In the genomic region with DNA sequence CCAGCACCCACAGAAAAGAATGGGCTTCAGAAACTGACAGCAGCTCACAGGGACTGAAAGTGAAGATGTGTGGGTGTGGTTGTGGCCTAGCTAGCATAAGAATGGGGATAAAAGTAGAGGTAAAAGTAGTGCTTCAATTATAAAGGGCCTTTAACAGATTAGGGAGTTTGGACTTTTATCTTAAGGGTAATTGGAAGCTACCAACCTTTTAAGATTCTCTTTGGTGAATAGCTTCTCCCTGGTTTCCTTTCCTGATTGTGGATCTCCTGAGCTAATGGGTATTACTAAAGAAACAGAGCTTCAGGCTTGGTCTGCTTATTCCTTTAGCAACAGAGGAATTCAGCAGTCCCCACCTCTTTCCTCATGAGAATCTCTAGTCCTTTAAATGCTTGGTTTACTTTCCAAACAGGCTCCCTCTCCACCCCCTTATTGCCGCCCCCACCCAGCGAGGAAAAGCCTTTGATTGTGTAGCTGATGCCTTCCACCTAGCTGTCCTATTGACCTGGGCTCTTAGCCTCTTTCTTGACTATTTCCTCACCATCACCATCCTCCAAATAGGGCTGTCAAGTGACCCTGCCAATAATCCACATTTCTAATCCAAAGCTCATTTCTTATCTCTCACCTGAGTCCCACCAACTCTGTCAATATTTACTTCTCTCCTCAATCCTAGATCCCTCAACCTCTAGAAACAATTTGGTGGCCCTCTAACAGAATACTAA, we compare ENCODE assay signal across 19 mouse cellular contexts.
DNase-seq lines count a peak whose midpoint lies in the region; TF ChIP-seq lines count a peak whose summit lies in the region.
"Had no signal": no experiment of that assay in that cellular context is flagged by ENCODE, and none has a peak within 500 bp of the region (broad histone marks: within the 10 kb centered on the region; RNA-seq: fewer than 3 reads in every experiment).

No protein-coding gene starts in this region.

- no peaks in the 10 kb centered on the region for H3K27me3 ChIP-seq in heart, embryonic 10.5 days (ENCODE audit: insufficient read depth, poor library complexity, severe bottlenecking)
- H3K27me3 ChIP-seq in ES-Bruce4 (ENCODE audit: control insufficient read depth, insufficient read depth, low read length, poor library complexity, severe bottlenecking), result no peaks in the 10 kb centered on the region; the same call in 1 of the 2 replicates
- H3K27me3 ChIP-seq: embryonic facial prominence, embryonic 12.5 days; forebrain, embryonic 12.5 days; hindbrain, embryonic 15.5 days had no signal

- TF ChIP-seq CTCF in ES-Bruce4 (IDR thresholded peaks at IDR 0.05; ENCODE audit: low read depth, low read length), result no peak

- WGBS in heart, embryonic 10.5 days, result 49% methylated on average over 2 of the region's 2 CpGs

- H3K36me3 ChIP-seq in heart, embryonic 10.5 days, result no peaks in the 10 kb centered on the region
- no peaks in the 10 kb centered on the region for H3K36me3 ChIP-seq in ES-Bruce4 (ENCODE audit: control insufficient read depth, insufficient read depth, low read length, poor library complexity, severe bottlenecking)
- H3K36me3 ChIP-seq: embryonic facial prominence, embryonic 12.5 days; forebrain, embryonic 12.5 days; heart, embryonic 12.5 days; hindbrain, embryonic 15.5 days had no signal

- no peak overlapping the region for H3K27ac ChIP-seq in heart, embryonic 10.5 days
- peak overlapping the region; percentile 52; the same call in 1 of the 2 replicates for H3K27ac ChIP-seq in ES-Bruce4 (ENCODE audit: insufficient read depth, low read length)
- H3K27ac ChIP-seq: embryonic facial prominence, embryonic 12.5 days; forebrain, embryonic 12.5 days; heart, adult 2 months; hindbrain, embryonic 15.5 days had no signal

- H3K4me3 ChIP-seq in heart, embryonic 10.5 days, result no peak overlapping the region
- no peak overlapping the region for H3K4me3 ChIP-seq in ES-Bruce4 (ENCODE audit: low read depth, low read length)
- H3K4me3 ChIP-seq: embryonic facial prominence, embryonic 12.5 days; forebrain, embryonic 12.5 days; heart, adult 2 months; heart, embryonic 12.5 days; hindbrain, embryonic 15.5 days had no signal

- H3K4me1 ChIP-seq in heart, embryonic 10.5 days, result peaks cover 4% of the 10 kb centered on the region; the same call in 1 of the 2 replicates
- H3K4me1 ChIP-seq in ES-Bruce4 (ENCODE audit: control insufficient read depth, insufficient read depth, low read length), result no peaks in the 10 kb centered on the region
- H3K4me1 ChIP-seq: embryonic facial prominence, embryonic 12.5 days; heart, embryonic 12.5 days; hindbrain, embryonic 15.5 days had no signal

- H3K9ac ChIP-seq in ES-Bruce4 (ENCODE audit: low read depth, poor library complexity, severe bottlenecking), result no peak overlapping the region
- H3K9ac ChIP-seq: embryonic facial prominence, embryonic 12.5 days; forebrain, embryonic 12.5 days; heart, embryonic 12.5 days; hindbrain, embryonic 15.5 days had no signal

- TF ChIP-seq POLR2A in ES-Bruce4 (IDR thresholded peaks at IDR 0.05; ENCODE audit: insufficient read depth, low read length), result no peak

- no peak for TF ChIP-seq EP300 in ES-Bruce4 (IDR thresholded peaks at IDR 0.05; ENCODE audit: insufficient read depth, low read depth, low read length)

- peak; percentile 31 for DNase-seq in heart, embryonic 10.5 days (ENCODE audit: low spot score)
- DNase-seq in heart, postnatal 14 days, result no peak
- DNase-seq in ZHBTc4 (ENCODE audit: low read depth, low spot score), result peak; percentile 76
- DNase-seq in yolk sac, embryonic 10.5 days (ENCODE audit: low spot score), result peak; percentile 76
- DNase-seq in cerebellum, adult 11 months, result no peak
- no peak for DNase-seq in frontal cortex, postnatal 14 days (ENCODE audit: low spot score in 2 of 2)
- DNase-seq: adrenal gland, postnatal 10 days; B cell, adult 2 months; cerebellum, adult 11-12 months; cerebellum, adult 9-10 months; cerebellum, postnatal 25 days; gastrocnemius, postnatal 14 days; heart, adult 2 months; heart, postnatal 36 days had no signal

- intact Hi-C loops in heart, postnatal 14 days (cut with DNase I), result no loop called here

- H3K9me3 ChIP-seq in heart, embryonic 10.5 days, result no peaks in the 10 kb centered on the region
- no peaks in the 10 kb centered on the region for H3K9me3 ChIP-seq in ES-Bruce4 (replicated peaks; ENCODE audit: control insufficient read depth, insufficient read depth, low read length, poor library complexity, severe bottlenecking)
- H3K9me3 ChIP-seq: embryonic facial prominence, embryonic 12.5 days; forebrain, embryonic 12.5 days; heart, embryonic 12.5 days; hindbrain, embryonic 15.5 days had no signal

Comparison
In these comparisons a context has a peak if more than half of its experiments do, and no peak if none do; other contexts are left out.
1. DNase-seq: peak in heart, embryonic 10.5 days (single experiment), ZHBTc4 (single experiment) and yolk sac, embryonic 10.5 days (single experiment); none in heart, postnatal 14 days (0 of 2), cerebellum, adult 11 months (single experiment) and frontal cortex, postnatal 14 days (0 of 2).